Mouse (Mus musculus) bone marrow macrophage, adult 2 months (primary cell): ENCODE results near the gene Prrt4.

Source experiments
- CTCF ChIP-seq: IDR thresholded peaks from 2 replicates; pipeline ENCODE4 v1.5.1; 2012; ENCODE audit warnings: low read depth, mild to moderate bottlenecking, low read length, moderate library complexity
- POLR2A ChIP-seq: IDR thresholded peaks from 2 replicates; pipeline ENCODE4 v1.6.1; 2012; ENCODE audit warnings: mild to moderate bottlenecking, low read depth, low read length, borderline replicate concordance

- TF ChIP-seq CTCF (no peak), POLR2A (no peak)
These were observed 59.4 kb downstream of the Prrt4 start for GRCm38 (mm10) chr6:29119990-29120389.
